Mouse (Mus musculus): ENCODE measurements around the gene Hnrnpl. TPM values are rescaled to one million over a fixed set of nuclear protein-coding genes. Genes with fewer than 3 reads are reported as not detected.

Hnrnpl gene
- 330 and 575 TPM in 2 replicates for polyA plus RNA-seq (2012; ENCODE audit: low replicate concordance)

DNA sequence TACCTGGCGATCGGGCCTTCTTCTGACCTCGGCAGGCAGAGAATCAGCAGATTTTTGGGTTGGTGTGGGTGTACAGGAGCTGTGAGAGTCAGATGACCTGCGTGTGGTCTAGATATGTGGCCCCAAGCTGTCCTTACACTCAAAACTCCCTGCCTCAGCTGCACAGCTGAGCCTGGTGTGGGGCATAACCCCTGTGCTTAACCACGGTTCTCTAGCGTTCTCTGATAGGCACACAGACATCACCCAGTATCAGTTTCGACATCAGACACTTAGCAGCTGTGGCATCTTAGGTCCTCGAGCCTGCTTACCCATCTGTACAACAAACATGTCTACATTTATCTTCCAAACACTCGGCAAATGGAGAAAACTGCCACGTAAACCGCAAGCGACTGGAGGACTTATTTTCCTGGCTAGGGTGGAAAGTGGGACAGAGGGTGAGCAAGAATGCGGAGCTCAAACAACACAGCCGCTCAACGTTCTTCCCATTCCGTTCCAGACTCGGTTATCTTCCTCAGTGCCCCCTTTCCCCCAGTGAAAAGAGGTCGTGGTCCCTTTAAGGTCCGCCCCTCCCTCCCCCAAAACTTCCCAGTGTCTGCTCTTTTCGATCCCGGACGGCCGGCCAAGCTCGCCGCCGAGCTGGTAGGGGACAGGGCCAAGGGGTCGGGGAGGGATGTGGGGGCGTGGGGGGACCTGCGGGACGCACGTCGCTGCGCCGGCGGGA, at the start of gene Hnrnpl:
Gene Hnrnpl (plus strand): TSS at position 321 of the 721 bp plus-strand sequence.

GRCm38 (mm10) chr7:28766173-28766879, 42.0 kb upstream of the Hnrnpl start, which contains the start of gene Sirt2:
Gene Sirt2, plus strand, starts transcription at chr7:28766735.

GRCm38 (mm10) chr7:28767462-28767965, 40.8 kb upstream of the Hnrnpl start, which contains the start of gene Nfkbib:
Gene Nfkbib, minus strand, starts transcription at chr7:28767512.

DNA sequence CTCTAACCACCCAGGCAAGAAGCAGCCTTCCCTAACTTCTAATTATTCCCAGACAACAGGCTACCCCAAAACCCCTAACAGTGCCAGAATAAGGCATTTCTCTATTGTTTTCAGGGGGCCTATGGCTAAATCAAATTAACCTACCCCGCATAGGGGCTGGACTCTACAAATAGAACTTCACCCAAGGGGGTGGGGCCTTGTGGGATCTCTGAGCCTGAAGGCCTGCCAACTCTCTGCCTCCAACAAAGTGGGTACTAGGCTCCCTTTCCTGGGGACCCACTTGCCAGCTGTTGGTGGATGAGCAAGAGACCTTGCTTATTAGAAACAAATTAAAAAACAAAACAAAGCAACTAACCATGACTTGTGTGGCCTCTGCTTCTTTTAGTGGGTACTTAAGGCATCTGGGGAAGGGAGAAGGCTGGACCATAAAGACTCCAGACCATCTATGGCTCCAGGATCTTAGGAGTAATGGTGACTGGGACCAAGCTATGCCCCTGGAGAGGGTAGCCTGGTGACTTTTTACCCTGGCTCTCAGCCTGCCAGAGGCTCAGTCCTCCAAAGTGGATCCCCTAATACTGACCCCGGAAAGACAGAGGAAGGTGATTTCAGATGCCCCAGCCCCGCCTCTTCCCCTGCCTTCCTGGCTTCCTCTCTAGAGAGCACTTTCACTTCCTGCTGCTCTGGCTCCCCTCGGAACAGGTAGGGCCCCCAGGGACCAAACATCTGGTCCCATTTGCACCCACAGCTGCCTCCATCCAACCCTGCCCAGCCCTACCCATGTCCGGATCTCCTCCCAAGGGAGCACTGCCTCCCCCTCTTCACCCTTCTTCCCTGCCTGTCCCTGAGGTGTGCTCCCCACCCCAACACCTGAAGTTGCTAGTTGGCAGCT, 19.8 kb upstream of the Hnrnpl start, which contains the start of gene Rinl:
Gene Rinl (plus strand): TSS at position 663 of the 889 bp plus-strand sequence.

GRCm38 (mm10) chr7:28824941-28825685, 16.8 kb downstream of the Hnrnpl start, which contains the start of gene Ech1:
Gene Ech1, plus strand, starts transcription at chr7:28825217.

DNA sequence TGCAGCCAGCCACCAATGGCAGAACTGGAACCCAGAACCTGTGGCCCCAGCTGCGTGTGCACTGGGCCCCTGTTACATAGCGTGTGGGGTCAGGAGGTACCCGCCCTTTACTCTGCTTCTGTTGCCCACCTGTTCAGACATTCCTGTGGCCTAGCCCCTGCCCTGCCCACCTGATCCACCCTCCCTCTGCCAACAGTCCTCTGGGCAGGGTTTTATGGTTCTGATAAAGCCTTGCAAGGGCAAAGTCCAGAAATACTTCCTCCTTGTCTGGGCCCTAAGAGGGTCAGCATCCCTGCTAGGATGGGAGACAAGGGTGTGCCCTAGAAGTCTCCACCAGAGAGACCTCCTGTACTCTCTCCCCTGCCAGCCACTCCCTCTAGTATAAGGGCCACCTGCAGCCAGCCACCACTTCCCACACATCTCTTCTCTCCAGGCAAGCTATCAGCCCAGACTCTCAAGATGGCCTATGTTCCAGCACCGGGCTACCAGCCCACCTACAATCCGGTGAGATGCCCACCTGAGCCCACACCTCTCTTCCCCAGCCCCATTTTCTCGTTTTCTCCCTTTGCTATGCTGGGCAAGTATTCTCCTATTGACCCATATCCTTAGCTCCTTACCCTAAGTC, 25.5 kb downstream of the Hnrnpl start, which contains the start of gene Lgals4:
Gene Lgals4 (plus strand): TSS at position 132 of the 625 bp plus-strand sequence.

GRCm38 (mm10) chr7:28863540-28863939, 55.2 kb downstream of the Hnrnpl start, which contains the start of gene Lgals7:
Gene Lgals7, plus strand, starts transcription at chr7:28863853.

Other genes starting within 250 kb of the Hnrnpl start
- 102 and 209 TPM in 2 replicates for gene Samd4b, start 210.4 kb upstream of the Hnrnpl start, polyA plus RNA-seq (2012; ENCODE audit: low replicate concordance)
- gene Pak4, start 210.4 kb upstream of the Hnrnpl start, polyA plus RNA-seq (2012; ENCODE audit: low replicate concordance): 31.7 and 62.2 TPM in 2 replicates
- gene Acp7, start 177.2 kb upstream of the Hnrnpl start, polyA plus RNA-seq (2012; ENCODE audit: low replicate concordance): not detected in 2 replicates
- 1.7 and 3.7 TPM in 2 replicates for gene Fbxo27, start 115.7 kb upstream of the Hnrnpl start, polyA plus RNA-seq (2012; ENCODE audit: low replicate concordance)
- 5.3 and 10.8 TPM in 2 replicates for gene Fbxo17, start 91.7 kb upstream of the Hnrnpl start, polyA plus RNA-seq (2012; ENCODE audit: low replicate concordance)
- 101 and 240 TPM in 2 replicates for gene Mrps12, start 66.7 kb upstream of the Hnrnpl start, polyA plus RNA-seq (2012; ENCODE audit: low replicate concordance)
- gene Sars2, start 66.5 kb upstream of the Hnrnpl start, polyA plus RNA-seq (2012; ENCODE audit: low replicate concordance): 31.9 and 34.0 TPM in 2 replicates
- gene Ccer2, start 52.4 kb upstream of the Hnrnpl start, polyA plus RNA-seq (2012; ENCODE audit: low replicate concordance): not detected in 2 replicates
- 147 and 155 TPM in 2 replicates for gene Sirt2, start 41.8 kb upstream of the Hnrnpl start, polyA plus RNA-seq (2012; ENCODE audit: low replicate concordance)
- gene Nfkbib, start 41.0 kb upstream of the Hnrnpl start, polyA plus RNA-seq (2012; ENCODE audit: low replicate concordance): 141 and 276 TPM in 2 replicates
- 181 and 415 TPM in 2 replicates for gene Rinl, start 19.6 kb upstream of the Hnrnpl start, polyA plus RNA-seq (2012; ENCODE audit: low replicate concordance)
- gene Ech1, start 16.7 kb downstream of the Hnrnpl start, polyA plus RNA-seq (2012; ENCODE audit: low replicate concordance): 11.3 and 45.0 TPM in 2 replicates
- gene Lgals4, start 25.3 kb downstream of the Hnrnpl start, polyA plus RNA-seq (2012; ENCODE audit: low replicate concordance): 3.5 and 5.1 TPM in 2 replicates
- 0.22 and 0.39 TPM in 2 replicates for gene Lgals7, start 55.3 kb downstream of the Hnrnpl start, polyA plus RNA-seq (2012; ENCODE audit: low replicate concordance)
- 0.03 TPM in 1 of 2 replicates, not detected in the other for gene Capn12, start 72.9 kb downstream of the Hnrnpl start, polyA plus RNA-seq (2012; ENCODE audit: low replicate concordance)
- gene Actn4, start 153.8 kb downstream of the Hnrnpl start, polyA plus RNA-seq (2012; ENCODE audit: low replicate concordance): 220 and 236 TPM in 2 replicates
- 58.3 and 170 TPM in 2 replicates for gene Eif3k, start 173.3 kb downstream of the Hnrnpl start, polyA plus RNA-seq (2012; ENCODE audit: low replicate concordance)
- gene Map4k1, start 173.5 kb downstream of the Hnrnpl start, polyA plus RNA-seq (2012; ENCODE audit: low replicate concordance): 503 and 613 TPM in 2 replicates

All from hematopoietic multipotent progenitor cell, adult 10-12 weeks (in vitro differentiated cells).